Mouse (Mus musculus) forebrain, embryonic 12.5 days (tissue): ENCODE results near the gene Hras. TPM values are rescaled to one million over a fixed set of nuclear protein-coding genes. Genes with fewer than 3 reads are reported as not detected.
A peak's percentile ranks its signal among the peaks of the same experiment; 100 is the strongest.

Source experiments
- ATAC-seq: fragments of 200-750 bp; cut with Nextera tagmentation; 2 replicates; pipeline ENCODE4 v1.8.0; 2017; ENCODE audit warnings: moderate TSS enrichment; ENCODE audit not compliant: low FRiP score
- H3K27ac ChIP-seq: fragments of 300-500 bp; sonication (generic); 2 replicates; pipeline ENCODE4 v1.5.1; 2016; ENCODE audit warnings: mild to moderate bottlenecking
- H3K27me3 ChIP-seq: fragments of 300-500 bp; sonication (generic); 2 replicates; pipeline ENCODE4 v1.6.1; 2016; ENCODE audit warnings: mild to moderate bottlenecking
- H3K36me3 ChIP-seq: fragments of 300-500 bp; sonication (generic); replicated peaks from 2 replicates; pipeline ENCODE4 v1.6.1; 2016; ENCODE audit warnings: mild to moderate bottlenecking
- H3K4me1 ChIP-seq: fragments of 300-500 bp; sonication (generic); 2 replicates; pipeline ENCODE4 v1.6.1; 2016
- H3K4me2 ChIP-seq: fragments of 300-500 bp; sonication (generic); 2 replicates; pipeline ENCODE4 v1.6.1; 2016; ENCODE audit warnings: mild to moderate bottlenecking, moderate library complexity
- H3K4me3 ChIP-seq: fragments of 300-500 bp; sonication (generic); replicated peaks from 2 replicates; pipeline ENCODE4 v1.5.1; 2016; ENCODE audit warnings: mild to moderate bottlenecking
- H3K9ac ChIP-seq: fragments of 300-500 bp; sonication (generic); 2 replicates; pipeline ENCODE4 v1.6.1; 2016; ENCODE audit warnings: mild to moderate bottlenecking
- H3K9me3 ChIP-seq: fragments of 300-500 bp; sonication (generic); 2 replicates; pipeline ENCODE4 v1.6.1; 2016
- WGBS: fragments of 180-500 bp; shearing (Covaris S2); methylation state at CpG from one replicate; pipeline ENCODE4 v1.1.7; 2016; 5-methylcytosine and 5-hydroxymethylcytosine counted together
- microRNA counts: library from miRNA; unstranded; fragments of <30 nt; microRNA quantifications from one replicate; lab custom pipeline; 2017
- microRNA-seq: library from miRNA; unstranded; fragments of <30 nt; microRNA quantifications from one replicate; pipeline ENCODE4, GENCODE M21; 2017
- polyA plus RNA-seq: library from polyadenylated mRNA; unstranded; fragments of >200 nt; fragmentation: Nextera tagmentation; extraction: Ambion mirVana; gene quantifications from 2 replicates; pipeline ENCODE4 v1.2.1, GENCODE M21; 2016

Hras gene
- polyA plus RNA-seq, 1 experiment from 2014 or later = 89.4 TPM

DNA sequence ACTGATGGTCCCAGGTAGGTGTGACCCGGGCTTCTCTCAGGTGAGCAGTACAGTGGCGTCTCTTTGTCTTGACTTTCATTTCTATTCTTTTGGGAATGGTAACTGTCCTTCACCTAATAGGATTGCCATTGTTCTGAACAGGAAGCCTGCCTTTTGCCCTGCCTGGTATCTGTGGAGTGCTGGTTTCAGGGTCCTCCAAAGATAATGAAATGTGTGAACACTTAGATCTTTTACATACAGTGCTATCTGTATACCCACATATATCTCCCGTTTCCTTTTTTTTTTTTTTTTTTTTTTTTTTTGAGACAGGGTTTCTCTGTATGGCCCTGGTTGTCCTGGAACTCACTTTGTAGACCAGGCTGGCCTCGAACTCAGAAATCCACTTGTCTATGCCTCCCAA, 52.5 kb downstream of the Hras start:
- Histone ChIP-seq H3K27ac (no peak overlapping the region), H3K4me2 (no peak overlapping the region), H3K4me1 (no peaks in the 10 kb centered on the region), H3K9ac (no peak overlapping the region), H3K4me3 (no peak overlapping the region), H3K36me3 (peaks cover 39% of the 10 kb centered on the region), H3K27me3 (no peaks in the 10 kb centered on the region), H3K9me3 (no peaks in the 10 kb centered on the region)
- ATAC-seq = no peak
- WGBS = 92% methylated on average over 4 of the region's 4 CpGs

MicroRNAs encoded within 50 kb of the gene (microRNA counts, 519-probe panel; counts per million panel counts)
- 5,292 counts per million, percentile 74 among the panel's probes with 10 or more counts for microRNA mmu-miR-210 (lab: Ali Mortazavi, UCI)

Small RNA genes lying within 50 kb of the gene (microRNA-seq; reads per million reads assigned to microRNA genes)
- gene Mir210 = 799 reads per million, percentile 75 among the genes with 10 or more reads in this experiment

Other genes with a start within 250 kb of the Hras start
- gene Ifitm5, start 243.7 kb downstream of the Hras start, polyA plus RNA-seq = 0.78 and 1.4 TPM in 2 replicates
- gene Gm45717, start 238.1 kb downstream of the Hras start, polyA plus RNA-seq = not detected in 2 replicates
- 178 and 217 TPM in 2 replicates for gene Ifitm2, start 238.0 kb downstream of the Hras start, polyA plus RNA-seq
- 5.8 and 6.2 TPM in 2 replicates for gene Ifitm1, start 226.8 kb downstream of the Hras start, polyA plus RNA-seq
- gene Ifitm3, start 183.2 kb downstream of the Hras start, polyA plus RNA-seq = 11.6 and 13.0 TPM in 2 replicates
- not detected in 2 replicates for gene Ifitm6, start 176.1 kb downstream of the Hras start, polyA plus RNA-seq
- gene Gm17387, start 164.9 kb downstream of the Hras start, polyA plus RNA-seq = not detected in 2 replicates
- gene B4galnt4, start 132.9 kb downstream of the Hras start, polyA plus RNA-seq = 40.7 and 43.6 TPM in 2 replicates
- 1.3 and 1.5 TPM in 2 replicates for gene Pkp3, start 115.8 kb downstream of the Hras start, polyA plus RNA-seq
- gene Sigirr, start 93.4 kb downstream of the Hras start, polyA plus RNA-seq = 1.3 and 1.5 TPM in 2 replicates
- gene Ano9, start 76.2 kb downstream of the Hras start, polyA plus RNA-seq = 0.31 and 0.37 TPM in 2 replicates
- gene Ptdss2, start 71.6 kb downstream of the Hras start, polyA plus RNA-seq = 63.5 and 64.9 TPM in 2 replicates
- gene Rnh1, start 21.1 kb downstream of the Hras start, polyA plus RNA-seq = 47.2 and 49.7 TPM in 2 replicates
- gene Lrrc56, start 152 bp upstream of the Hras start, polyA plus RNA-seq = 14.2 and 16.0 TPM in 2 replicates
- 3.3 and 3.7 TPM in 2 replicates for gene Lmntd2, start 20.1 kb upstream of the Hras start, polyA plus RNA-seq
- 35.4 and 38.5 TPM in 2 replicates for gene Rassf7, start 21.9 kb upstream of the Hras start, polyA plus RNA-seq
- gene Phrf1, start 34.8 kb upstream of the Hras start, polyA plus RNA-seq = 106 and 107 TPM in 2 replicates
- 0.69 and 0.83 TPM in 2 replicates for gene Irf7, start 72.5 kb upstream of the Hras start, polyA plus RNA-seq
- not detected in 2 replicates for gene Cdhr5, start 82.8 kb upstream of the Hras start, polyA plus RNA-seq
- gene Sct, start 85.1 kb upstream of the Hras start, polyA plus RNA-seq = 0.70 TPM in 1 of 2 replicates, not detected in the other
- 0.38 and 0.60 TPM in 2 replicates for gene Drd4, start 98.0 kb upstream of the Hras start, polyA plus RNA-seq
- 74.0 and 78.4 TPM in 2 replicates for gene Deaf1, start 133.7 kb upstream of the Hras start, polyA plus RNA-seq
- 59.9 and 63.6 TPM in 2 replicates for gene Tmem80, start 133.7 kb upstream of the Hras start, polyA plus RNA-seq
- 1.2 and 1.7 TPM in 2 replicates for gene Eps8l2, start 144.9 kb upstream of the Hras start, polyA plus RNA-seq
- gene Taldo1, start 198.2 kb upstream of the Hras start, polyA plus RNA-seq = 397 and 407 TPM in 2 replicates
- gene Gatd1, start 220.1 kb upstream of the Hras start, polyA plus RNA-seq = 47.0 and 50.0 TPM in 2 replicates
- 20.5 and 22.5 TPM in 2 replicates for gene Cend1, start 235.5 kb upstream of the Hras start, polyA plus RNA-seq
- gene Slc25a22, start 243.9 kb upstream of the Hras start, polyA plus RNA-seq = 57.4 and 60.9 TPM in 2 replicates